Mouse (Mus musculus): Measurements from ENCODE around the gene Kng2.
A peak's percentile ranks its signal among the peaks of the same experiment; 100 is the strongest.

The Kng2 gene

GRCm38 (mm10) chr16:22955397-22956084 lies 73.7 kb downstream of the Kng2 start:
- peak; percentile 81 for DNase-seq

DNA sequence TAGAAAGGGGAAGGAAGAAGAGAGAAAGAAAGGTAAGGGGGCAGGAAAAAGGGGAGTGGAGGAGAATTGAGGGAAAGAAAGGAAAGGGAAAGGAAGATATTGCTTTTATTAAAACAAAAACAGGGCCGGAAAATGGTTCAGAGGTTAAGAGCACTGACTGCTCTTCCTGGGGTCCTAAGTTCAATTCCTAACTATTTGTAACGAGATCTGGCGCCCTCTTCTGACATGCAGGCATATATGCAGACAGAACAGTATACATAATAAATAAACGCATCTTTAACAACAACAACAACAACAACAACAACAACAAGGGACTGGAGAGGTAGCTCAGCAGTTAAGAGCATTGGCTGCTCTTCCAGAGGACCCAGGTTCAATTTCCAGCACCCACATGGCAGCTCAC lies 76.2 kb downstream of the Kng2 start:
- peak; percentile 77 for DNase-seq

GRCm38 (mm10) chr16:22950840-22951395 lies 78.4 kb downstream of the Kng2 start, which contains the start of gene Hrg:
TSS of gene Hrg (plus strand) at chr16:22951072.
- DNase-seq, result peak; percentile 76

DNA sequence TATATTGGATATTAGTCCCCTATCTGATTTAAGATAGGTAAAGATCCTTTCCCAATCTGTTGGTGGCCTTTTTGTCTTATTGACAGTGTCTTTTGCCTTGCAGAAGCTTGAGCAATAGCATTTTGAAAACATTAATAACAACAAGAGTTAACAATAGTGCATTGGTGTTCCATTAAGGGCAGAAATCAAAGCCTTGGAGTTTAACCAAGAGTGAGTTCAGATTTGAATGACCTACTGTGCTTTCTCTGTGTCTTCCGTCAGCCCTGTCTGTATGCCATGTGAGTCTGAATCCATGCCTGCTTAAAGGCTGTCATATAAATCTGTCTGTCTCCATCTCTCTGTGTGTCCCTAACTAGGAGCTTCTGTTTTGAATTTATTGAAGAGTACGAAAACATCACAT lies 81.9 kb downstream of the Kng2 start:
- DNase-seq, result peak; percentile 5

- peak; percentile 33 for DNase-seq
Measured at GRCm38 (mm10) chr16:22941825-22942476, 87.3 kb downstream of the Kng2 start.

- DNase-seq, result peak; percentile 76
Measured at GRCm38 (mm10) chr16:22939120-22939695, 90.1 kb downstream of the Kng2 start.

- DNase-seq, result peak; percentile 61
Measured at GRCm38 (mm10) chr16:22938541-22938940, 90.7 kb downstream of the Kng2 start.

DNA sequence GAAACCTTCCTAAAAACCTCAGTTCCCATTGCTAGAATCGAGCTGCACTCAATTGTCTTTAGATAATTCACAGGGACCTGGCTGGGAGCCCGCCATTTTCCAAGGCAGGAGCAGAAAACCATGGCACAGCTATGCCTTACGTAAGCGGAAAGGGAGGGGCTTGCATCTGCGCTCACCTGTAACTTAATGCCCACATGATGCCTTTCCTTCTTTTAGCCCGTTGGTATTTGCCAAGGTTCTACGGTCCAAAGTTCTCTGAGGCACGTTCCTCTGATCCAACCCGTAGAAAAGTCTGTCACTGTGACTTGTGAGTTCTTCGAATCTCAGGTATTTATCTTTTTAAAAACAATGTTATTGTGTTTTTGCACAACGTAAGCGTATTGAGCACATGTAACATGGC lies 91.7 kb downstream of the Kng2 start:
- DNase-seq, result peak; percentile 3
